Mouse (Mus musculus) heart, adult 2 months (tissue): ENCODE measurements around the gene Rab15. TPM values are rescaled to one million over a fixed set of nuclear protein-coding genes. Genes with fewer than 3 reads are reported as not detected.

Source experiments
- DNase-seq, 2 experiments: peaks; one replicate each; pipeline ENCODE4 v3.0.0; 2021
- H3K27ac ChIP-seq: fragments of 200-600 bp; 2 replicates; pipeline ENCODE4 v1.8.1; 2022
- H3K27me3 ChIP-seq: fragments of 200-500 bp; 2 replicates; pipeline ENCODE4 v1.6.1; 2012; ENCODE audit warnings: mild to moderate bottlenecking, low read length, inconsistent platforms, mixed read lengths; ENCODE audit not compliant: control insufficient read depth, insufficient read depth
- H3K36me3 ChIP-seq: fragments of 200-500 bp; 2 replicates; pipeline ENCODE4 v1.6.1; 2012; ENCODE audit warnings: low read length, inconsistent platforms; ENCODE audit not compliant: control insufficient read depth, insufficient read depth
- H3K4me1 ChIP-seq: fragments of 200-500 bp; 2 replicates; pipeline ENCODE4 v1.6.1; 2011; ENCODE audit warnings: low read length; ENCODE audit not compliant: control insufficient read depth, insufficient read depth
- H3K4me3 ChIP-seq: fragments of 200-600 bp; 2 replicates; pipeline ENCODE4 v1.8.1; 2022
- H3K79me2 ChIP-seq: fragments of 200-500 bp; replicated peaks from 2 replicates; pipeline ENCODE4 v1.6.1; 2012; ENCODE audit warnings: mild to moderate bottlenecking, inconsistent platforms, low read length, moderate library complexity, mixed read lengths; ENCODE audit not compliant: control insufficient read depth, insufficient read depth
- H3K9ac ChIP-seq: fragments of 200-500 bp; 2 replicates; pipeline ENCODE4 v1.6.1; 2012; ENCODE audit warnings: low read depth, mild to moderate bottlenecking, control low read depth, inconsistent platforms, low read length, mixed read lengths
- CTCF ChIP-seq: fragments of 200-600 bp; IDR thresholded peaks from 2 replicates; pipeline ENCODE4 v1.8.1; 2022; ENCODE audit warnings: antibody characterized with exemption, mild to moderate bottlenecking, moderate library complexity
- EP300 ChIP-seq: fragments of 200-500 bp; IDR thresholded peaks from 2 replicates; pipeline ENCODE4 v1.6.1; 2011; ENCODE audit warnings: low read depth, low read length, control low read depth; ENCODE audit not compliant: insufficient read depth
- POLR2A ChIP-seq: fragments of 200-500 bp; IDR thresholded peaks from 2 replicates; pipeline ENCODE4 v1.6.1; 2011; ENCODE audit warnings: mild to moderate bottlenecking, low read depth, low read length, control low read depth; ENCODE audit not compliant: insufficient read depth
- WGBS: fragments of 180-500 bp; shearing (Covaris S2); methylation state at CpG from one replicate; pipeline ENCODE4 v1.1.7; 2018; 5-methylcytosine and 5-hydroxymethylcytosine counted together
- intact Hi-C: fragments of 180-260 bp; cut with DNase I; formaldehyde crosslinking; loops from one replicate; pipeline ENCODE4 v1.15.1; 2025
- polyA plus RNA-seq: library from polyadenylated mRNA; depleted of rRNA; stranded (reverse); fragments of >200 nt; gene quantifications from 2 replicates; pipeline ENCODE4 v1.2.3, GENCODE M21; 2012
- total RNA-seq, 2 experiments: library from RNA; stranded (reverse); gene quantifications; 2 replicates each; pipeline ENCODE4 v1.2.3; 2021

The Rab15 gene
- total and polyA plus RNA-seq, 3 experiments = 0.70 to 1.4 (median 0.91) TPM

- TF ChIP-seq EP300 = no peak
- TF ChIP-seq POLR2A = no peak
- no peak for TF ChIP-seq CTCF
- intact Hi-C loops = loop anchor here (1.0 to 10.0 kb wide), 8 partner anchors 41 to 827 kb away; partner anchors contain the start of genes Churc1, Fntb, Fut8 and Max
- H3K9ac ChIP-seq = peak overlapping the region; percentile 73
- H3K36me3 ChIP-seq = peaks cover 3% of the 10 kb centered on the region
- H3K4me1 ChIP-seq = no peaks in the 10 kb centered on the region
- peak overlapping the region; percentile 87 for H3K4me3 ChIP-seq
- DNase-seq = no peak
- H3K27ac ChIP-seq = peak overlapping the region; percentile 81
- WGBS = 10% methylated on average over 21 of the region's 21 CpGs
- no peaks in the 10 kb centered on the region for H3K27me3 ChIP-seq
- 0 out of 2 replicates have a peak, but pooled peaks cover 1% of the 10 kb centered on the region for H3K79me2 ChIP-seq
Observed at GRCm38 (mm10) chr12:76837844-76838650, 15.3 kb upstream of the Rab15 start.

DNA sequence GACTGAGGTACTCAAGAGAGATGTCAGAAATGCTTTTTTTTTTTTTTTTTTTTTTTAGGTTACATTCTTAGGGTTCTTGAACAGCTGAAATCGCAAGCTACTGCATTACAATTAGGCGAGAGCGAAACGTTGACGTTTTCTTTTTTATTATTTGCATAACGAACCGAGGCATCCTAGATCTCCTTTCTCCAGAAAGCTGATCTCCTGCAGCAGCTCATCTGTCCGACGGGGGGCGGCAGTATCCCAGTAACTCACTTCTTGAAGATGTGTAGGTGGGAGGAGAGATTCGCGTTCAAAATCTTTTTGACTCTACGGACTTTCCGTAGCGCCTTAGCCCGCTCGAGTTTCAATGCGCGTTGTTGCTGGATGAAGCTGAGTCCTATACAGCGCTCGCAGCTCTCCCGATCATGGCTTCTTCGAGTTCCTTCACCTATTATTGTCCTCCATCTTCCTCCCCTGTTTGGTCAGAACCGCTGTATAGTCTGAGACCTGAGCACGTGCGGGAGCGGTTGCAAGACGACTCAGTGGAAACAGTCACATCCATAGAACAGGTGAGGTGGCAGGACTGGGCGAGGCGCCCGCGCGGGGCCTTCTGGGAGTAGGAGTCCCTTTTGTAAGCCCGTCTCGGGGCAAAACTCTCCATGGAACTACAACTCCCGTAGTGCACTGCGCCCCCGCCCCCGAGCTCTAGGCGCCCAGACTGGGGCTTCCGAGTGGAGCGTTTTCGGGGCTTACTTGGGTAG, 14.6 kb upstream of the Rab15 start:
- Histone ChIP-seq H3K27ac (peak overlapping the region; percentile 81), H3K79me2 (0 out of 2 replicates have a peak, but pooled peaks cover 1% of the 10 kb centered on the region), H3K36me3 (peaks cover 3% of the 10 kb centered on the region), H3K27me3 (no peaks in the 10 kb centered on the region), H3K9ac (peak overlapping the region; percentile 75), H3K4me1 (no peaks in the 10 kb centered on the region), H3K4me3 (peak overlapping the region; percentile 87)
- peak; percentile 97 to 98 for DNase-seq
- TF ChIP-seq POLR2A (peak; percentile 50), CTCF (peak; percentile 86), EP300 (peak; percentile 95)
- intact Hi-C loops = loop anchor here (1.0 to 10.0 kb wide), 8 partner anchors 42 to 828 kb away; partner anchors contain the start of genes Churc1, Fntb, Fut8 and Max
- under 1% methylated on average over 43 of the region's 43 CpGs for WGBS

- TF ChIP-seq EP300 (no peak), CTCF (peak; percentile 89)
- no peak overlapping the region for H3K27ac ChIP-seq
- no peak overlapping the region for H3K4me3 ChIP-seq
- H3K4me1 ChIP-seq = no peaks in the 10 kb centered on the region
- intact Hi-C loops = loop anchor here (10.0 kb wide), 2 partner anchors 402 to 832 kb away; partner anchors contain the start of gene Fut8
- DNase-seq = no peak
- no peaks in the 10 kb centered on the region for H3K79me2 ChIP-seq
- no peak overlapping the region for H3K9ac ChIP-seq
- no peaks in the 10 kb centered on the region for H3K27me3 ChIP-seq
- 9% methylated on average over 3 of the region's 3 CpGs for whole genome bisulfite sequencing
- no peaks in the 10 kb centered on the region for H3K36me3 ChIP-seq
Observed at GRCm38 (mm10) chr12:76832704-76833103, 10.0 kb upstream of the Rab15 start.

DNA sequence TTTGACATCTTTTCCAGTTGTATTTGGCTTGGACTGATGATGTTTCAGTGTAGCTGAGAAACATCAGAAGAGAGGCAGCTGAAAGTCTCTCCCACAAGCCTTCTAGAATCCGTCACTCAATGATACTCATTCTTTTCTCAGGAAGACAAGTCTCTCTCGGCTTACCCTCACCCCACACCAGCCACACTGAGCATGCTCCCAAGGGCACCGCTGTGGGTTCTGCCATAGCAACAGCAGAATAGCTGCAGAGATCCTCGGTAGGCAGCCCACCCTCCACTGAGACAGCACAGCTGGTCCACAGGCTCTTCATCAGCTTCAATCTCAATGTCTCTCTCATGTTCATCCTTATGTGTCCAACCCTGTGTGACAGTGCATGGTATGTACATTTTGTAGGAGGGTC, 2.6 kb upstream of the Rab15 start:
- Histone ChIP-seq H3K79me2 (no peaks in the 10 kb centered on the region), H3K27me3 (peaks cover 4% of the 10 kb centered on the region; the same call in 1 of the 2 replicates), H3K36me3 (no peaks in the 10 kb centered on the region), H3K27ac (no peak overlapping the region), H3K4me3 (no peak overlapping the region), H3K4me1 (no peaks in the 10 kb centered on the region), H3K9ac (no peak overlapping the region)
- intact Hi-C loops = no loop called here
- no peak for DNase-seq
- TF ChIP-seq POLR2A (no peak), EP300 (no peak), CTCF (no peak)
- WGBS = 64% methylated on average over 4 of the region's 4 CpGs

DNA sequence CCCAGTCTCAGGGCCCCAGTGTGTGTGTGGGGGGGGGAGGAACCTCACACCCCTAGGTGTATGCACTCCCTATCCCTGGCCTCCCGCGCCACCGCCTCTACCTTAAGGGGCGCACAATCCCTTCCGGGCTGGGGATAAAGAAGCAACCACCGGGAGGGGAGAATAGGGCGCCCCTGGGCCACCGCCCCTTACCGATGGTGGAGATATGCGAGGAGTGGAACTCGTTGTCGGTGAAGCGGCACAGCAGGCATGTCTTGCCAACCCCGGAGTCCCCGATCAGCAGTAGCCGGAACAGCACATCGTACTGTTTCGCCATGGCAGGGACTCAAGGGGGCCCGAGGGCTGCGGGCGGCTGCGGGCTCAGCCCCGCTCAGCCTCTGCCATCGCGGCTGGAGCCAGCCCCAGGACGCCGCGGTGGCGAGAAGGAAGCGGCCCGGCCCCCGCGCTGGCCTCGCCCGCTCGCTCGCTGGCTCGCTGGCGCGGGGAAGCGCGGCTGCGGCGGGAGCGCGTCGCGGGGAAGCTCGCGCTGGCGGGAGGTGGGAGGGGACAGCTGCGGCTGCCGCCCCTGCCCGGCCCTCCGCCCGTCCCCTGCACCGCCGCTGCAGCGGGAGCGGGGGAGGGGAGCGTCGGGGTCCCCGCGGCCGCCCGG, 582 bp downstream of the Rab15 start:
- H3K36me3 ChIP-seq = no peaks in the 10 kb centered on the region
- TF ChIP-seq EP300 (no peak), POLR2A (no peak), CTCF (no peak)
- H3K27me3 ChIP-seq = peaks cover 4% of the 10 kb centered on the region; the same call in 1 of the 2 replicates
- 4% methylated on average over 66 of the region's 66 CpGs for WGBS
- peak; percentile 30 to 53 for DNase-seq
- H3K9ac ChIP-seq = peak overlapping the region; percentile 50
- H3K79me2 ChIP-seq = no peaks in the 10 kb centered on the region
- no peaks in the 10 kb centered on the region for H3K4me1 ChIP-seq
- intact Hi-C loops = no loop called here
- H3K27ac ChIP-seq = no peak overlapping the region
- peak overlapping the region; percentile 52 for H3K4me3 ChIP-seq
